Mouse (Mus musculus) intestine, postnatal 0 days (tissue): ENCODE results near the gene Tpbgl. TPM values are rescaled to one million over a fixed set of nuclear protein-coding genes. Genes with fewer than 3 reads are reported as not detected.

Source experiments
- ATAC-seq: fragments of 200-750 bp; cut with Nextera tagmentation; 2 replicates; pipeline ENCODE4 v1.8.0; 2017; ENCODE audit warnings: mild to moderate bottlenecking, moderate TSS enrichment, moderate library complexity
- H3K27ac ChIP-seq: fragments of 300-500 bp; sonication (generic); 2 replicates; pipeline ENCODE4 v1.5.1; 2014; ENCODE audit warnings: mild to moderate bottlenecking, low read depth, low read length, moderate library complexity
- H3K27me3 ChIP-seq: fragments of 300-500 bp; sonication (generic); replicated peaks from 2 replicates; pipeline ENCODE4 v1.6.1; 2014; ENCODE audit warnings: low read length, mixed read lengths; ENCODE audit not compliant: control insufficient read depth, insufficient read depth
- H3K36me3 ChIP-seq: fragments of 300-500 bp; sonication (generic); 2 replicates; pipeline ENCODE4 v1.6.1; 2014; ENCODE audit warnings: mild to moderate bottlenecking, moderate library complexity; ENCODE audit not compliant: control insufficient read depth, insufficient read depth
- H3K4me1 ChIP-seq: fragments of 300-500 bp; sonication (generic); replicated peaks from 2 replicates; pipeline ENCODE4 v1.6.1; 2014; ENCODE audit warnings: antibody characterized with exemption, low read length, mixed read lengths; ENCODE audit not compliant: control insufficient read depth, insufficient read depth
- H3K4me2 ChIP-seq: fragments of 300-500 bp; sonication (generic); replicated peaks from 2 replicates; pipeline ENCODE4 v1.6.1; 2014; ENCODE audit warnings: low read depth, mild to moderate bottlenecking, moderate library complexity
- H3K4me3 ChIP-seq: fragments of 300-500 bp; sonication (generic); 2 replicates; pipeline ENCODE4 v1.5.1; 2014; ENCODE audit warnings: low read depth, low read length
- H3K9ac ChIP-seq: fragments of 300-500 bp; sonication (generic); 2 replicates; pipeline ENCODE4 v1.6.1; 2014; ENCODE audit warnings: mild to moderate bottlenecking, low read depth, low read length
- H3K9me3 ChIP-seq: fragments of 300-500 bp; sonication (generic); 2 replicates; pipeline ENCODE4 v1.6.1; 2016; ENCODE audit warnings: mixed run types; ENCODE audit not compliant: control insufficient read depth
- CTCF ChIP-seq: sonication (generic); IDR thresholded peaks from 2 replicates; pipeline ENCODE4 v1.5.1; 2016; ENCODE audit warnings: low read depth, mild to moderate bottlenecking, control low read depth, antibody characterized with exemption, moderate library complexity
- WGBS: fragments of 180-500 bp; shearing (Covaris S2); extraction: QIAGEN DNeasy Blood & Tissue Kit; methylation state at CpG from one replicate; pipeline ENCODE4 v1.1.7; 2014; 5-methylcytosine and 5-hydroxymethylcytosine counted together
- polyA plus RNA-seq: library from polyadenylated mRNA; unstranded; fragments of >200 nt; fragmentation: Nextera tagmentation; extraction: Ambion mirVana; gene quantifications from 2 replicates; pipeline ENCODE4 v1.2.1, GENCODE M21; 2015

Tpbgl gene
- polyA plus RNA-seq, 1 experiment from 2014 or later = 1.4 TPM

DNA sequence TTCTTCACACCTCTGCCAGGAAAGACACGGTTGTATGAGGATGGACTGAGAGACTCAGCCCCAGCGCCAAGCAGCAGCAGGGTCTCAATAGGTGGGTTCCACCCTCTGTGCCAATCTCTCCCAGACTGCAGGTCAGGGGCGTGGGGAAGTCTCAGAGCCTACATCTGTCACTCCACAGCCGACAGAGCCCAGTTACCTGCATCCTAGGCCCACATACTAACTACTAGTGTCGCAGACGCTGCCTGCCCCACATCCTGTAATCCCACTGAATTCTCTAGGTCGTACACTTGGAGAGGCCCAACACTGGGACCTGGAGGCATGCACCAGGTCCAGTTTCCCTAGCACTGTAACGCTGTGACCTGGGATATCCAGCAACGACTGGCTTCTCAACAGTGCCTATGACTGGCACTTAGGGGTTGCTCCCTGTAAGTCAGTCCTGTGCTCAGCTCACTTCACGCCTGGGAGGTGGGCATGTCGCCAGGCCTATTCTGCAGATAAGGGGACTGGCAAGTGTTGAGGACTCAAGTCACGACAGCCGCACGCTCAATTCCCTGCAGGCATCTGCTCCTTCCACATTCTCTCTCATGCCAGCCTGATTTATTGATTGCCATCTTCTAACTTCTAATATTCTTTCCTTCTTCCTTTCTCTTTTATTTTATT lies 34.8 kb upstream of the Tpbgl start:
- Histone ChIP-seq H3K36me3 (no peaks in the 10 kb centered on the region), H3K4me2 (no peak overlapping the region), H3K4me1 (0 out of 2 replicates have a peak, but pooled peaks cover 5% of the 10 kb centered on the region), H3K4me3 (no peak overlapping the region), H3K9me3 (no peaks in the 10 kb centered on the region), H3K27ac (no peak overlapping the region), H3K27me3 (no peaks in the 10 kb centered on the region), H3K9ac (no peak overlapping the region)
- TF ChIP-seq CTCF = no peak
- WGBS = 80% methylated on average over 14 of the region's 14 CpGs
- ATAC-seq = no peak

DNA sequence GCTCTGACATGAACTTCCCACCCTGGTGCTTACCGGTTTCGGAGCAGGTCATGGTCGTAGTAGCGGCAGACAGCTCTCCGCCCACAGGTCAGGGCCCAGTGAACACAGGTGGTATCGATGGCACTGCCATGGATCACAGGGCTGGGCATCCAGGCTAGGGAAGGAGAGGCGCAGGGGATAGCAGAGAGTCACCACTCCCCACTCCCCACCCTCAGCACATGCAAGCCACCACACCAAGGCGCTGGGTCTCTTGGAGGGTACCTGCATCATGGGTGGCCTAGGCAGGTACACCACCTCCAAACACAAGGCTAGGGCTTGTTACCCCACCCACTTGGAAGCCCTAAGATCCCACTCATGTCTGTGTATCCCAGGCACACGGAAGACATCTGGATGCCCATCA lies 34.2 kb upstream of the Tpbgl start:
- Histone ChIP-seq H3K36me3 (no peaks in the 10 kb centered on the region), H3K9ac (no peak overlapping the region), H3K27ac (no peak overlapping the region), H3K4me2 (no peak overlapping the region), H3K9me3 (no peaks in the 10 kb centered on the region), H3K4me1 (0 out of 2 replicates have a peak, but pooled peaks cover 5% of the 10 kb centered on the region), H3K4me3 (no peak overlapping the region), H3K27me3 (no peaks in the 10 kb centered on the region)
- ATAC-seq = no peak
- 96% methylated on average over 9 of the region's 9 CpGs for WGBS
- TF ChIP-seq CTCF = no peak

DNA sequence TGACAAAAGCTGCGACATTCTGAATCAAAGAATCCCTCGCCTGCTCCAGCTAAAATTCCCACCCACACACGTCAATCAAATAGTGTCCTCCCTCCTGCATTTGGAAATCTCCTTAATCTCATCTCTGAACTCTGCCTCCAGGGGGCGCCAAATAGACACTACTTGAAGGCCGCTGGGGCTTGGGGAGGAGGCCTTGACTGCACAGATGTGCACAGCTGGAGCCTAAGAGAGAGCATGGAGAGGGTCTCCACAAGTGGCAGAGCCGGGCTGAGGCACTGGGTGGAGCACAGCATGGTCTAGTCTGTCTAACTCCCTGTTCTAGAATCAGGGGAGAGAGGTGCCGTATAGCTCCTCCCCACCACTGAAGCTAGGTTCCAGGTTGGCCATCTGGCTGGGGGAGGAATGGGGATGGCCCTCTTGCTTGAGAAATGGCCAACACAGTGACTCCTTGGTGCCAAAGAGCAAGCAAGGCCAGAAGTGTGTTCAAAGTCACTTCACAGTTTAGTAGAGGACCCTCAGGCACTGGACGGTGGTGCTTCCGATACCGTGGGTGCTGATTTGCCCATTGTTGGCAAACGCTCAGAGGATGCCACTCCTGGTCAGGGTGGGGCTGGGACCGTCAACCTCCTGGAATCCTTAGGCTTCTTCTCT lies 32.6 kb upstream of the Tpbgl start:
- Histone ChIP-seq H3K27me3 (no peaks in the 10 kb centered on the region), H3K4me3 (no peak overlapping the region), H3K36me3 (no peaks in the 10 kb centered on the region), H3K9me3 (no peaks in the 10 kb centered on the region), H3K4me2 (no peak overlapping the region), H3K4me1 (0 out of 2 replicates have a peak, but pooled peaks cover 2% of the 10 kb centered on the region), H3K27ac (no peak overlapping the region), H3K9ac (no peak overlapping the region)
- WGBS = 48% methylated on average over 12 of the region's 12 CpGs
- TF ChIP-seq CTCF = peak; percentile 93
- ATAC-seq = 0 out of 2 replicates have a peak, but pooled peaks have one; percentile 36

DNA sequence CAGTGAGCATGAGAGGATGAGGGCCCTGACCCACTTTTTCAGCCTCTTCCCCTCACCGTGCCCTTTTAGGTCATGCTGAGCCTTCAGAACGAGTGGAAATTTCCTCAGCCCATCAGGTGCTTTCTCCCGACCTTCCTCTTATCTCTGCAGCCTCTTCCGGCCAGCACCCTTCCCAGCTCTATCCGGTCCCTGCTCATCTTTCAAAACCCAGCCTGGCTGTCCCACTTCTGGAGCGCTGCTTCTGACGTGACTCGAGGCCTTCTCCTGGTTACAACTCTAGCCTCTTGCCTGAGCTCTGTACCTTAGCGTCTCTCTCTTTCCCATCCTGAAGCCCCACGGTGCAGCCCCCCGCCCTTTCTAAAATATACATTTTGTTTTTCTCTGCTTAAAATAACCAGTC lies 27.3 kb upstream of the Tpbgl start:
- ATAC-seq = no peak
- no peaks in the 10 kb centered on the region for H3K27me3 ChIP-seq
- H3K4me3 ChIP-seq = no peak overlapping the region
- TF ChIP-seq CTCF = no peak
- H3K4me1 ChIP-seq = no peaks in the 10 kb centered on the region
- H3K9ac ChIP-seq = no peak overlapping the region
- H3K36me3 ChIP-seq = no peaks in the 10 kb centered on the region
- no peak overlapping the region for H3K27ac ChIP-seq
- no peak overlapping the region for H3K4me2 ChIP-seq
- WGBS = 75% methylated on average over 11 of the region's 11 CpGs
- H3K9me3 ChIP-seq = no peaks in the 10 kb centered on the region

DNA sequence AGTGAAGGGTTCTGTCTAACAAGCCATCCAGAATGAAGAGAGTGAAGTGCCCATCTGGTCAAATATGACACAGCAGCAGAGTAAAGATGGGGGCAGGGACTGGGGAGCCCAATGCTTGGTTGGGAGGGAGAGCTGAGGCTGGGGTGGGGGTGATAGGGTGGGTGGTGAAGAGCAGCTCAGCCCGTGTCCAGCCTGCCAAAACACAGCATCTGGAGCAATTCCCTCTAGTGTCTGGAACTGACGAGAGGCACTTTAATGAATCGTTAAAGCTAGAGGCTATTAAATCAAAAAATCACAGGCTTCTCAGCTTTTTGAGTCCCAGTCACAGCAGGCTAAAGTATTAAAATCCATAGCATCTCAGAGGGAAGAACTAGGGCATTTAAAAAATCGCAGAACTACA lies 22.7 kb upstream of the Tpbgl start:
- Histone ChIP-seq H3K9ac (no peak overlapping the region), H3K4me2 (no peak overlapping the region), H3K4me3 (no peak overlapping the region), H3K4me1 (no peaks in the 10 kb centered on the region), H3K27me3 (0 out of 2 replicates have a peak, but pooled peaks cover 4% of the 10 kb centered on the region), H3K36me3 (no peaks in the 10 kb centered on the region), H3K27ac (no peak overlapping the region), H3K9me3 (no peaks in the 10 kb centered on the region)
- WGBS = 77% methylated on average over 4 of the region's 4 CpGs
- no peak for TF ChIP-seq CTCF
- no peak for ATAC-seq

DNA sequence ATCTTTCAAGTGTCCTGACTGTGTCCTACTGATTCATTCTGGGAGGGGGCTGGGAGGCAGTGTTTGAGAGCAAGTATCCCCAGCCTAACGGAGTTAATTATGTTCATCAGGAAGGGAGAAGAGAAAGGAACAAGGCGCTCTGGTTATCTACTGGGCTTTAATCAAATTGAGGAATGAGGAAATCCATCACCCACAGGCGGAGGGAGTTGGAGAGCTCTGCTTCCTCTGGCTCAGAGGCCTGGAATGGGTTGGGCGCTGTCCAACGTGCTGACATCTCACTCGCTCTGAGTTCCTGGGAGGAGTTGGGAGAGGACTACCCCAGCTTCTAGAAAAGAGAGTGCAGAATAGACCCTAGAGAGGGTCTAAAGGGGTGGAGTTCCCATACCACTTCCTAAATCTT lies 21.7 kb upstream of the Tpbgl start:
- H3K27ac ChIP-seq = no peak overlapping the region
- H3K4me3 ChIP-seq = no peak overlapping the region
- no peak for ATAC-seq
- no peaks in the 10 kb centered on the region for H3K36me3 ChIP-seq
- H3K4me2 ChIP-seq = no peak overlapping the region
- H3K4me1 ChIP-seq = no peaks in the 10 kb centered on the region
- WGBS = under 1% methylated on average over 6 of the region's 6 CpGs
- 0 out of 2 replicates have a peak, but pooled peaks cover 5% of the 10 kb centered on the region for H3K27me3 ChIP-seq
- H3K9me3 ChIP-seq = no peaks in the 10 kb centered on the region
- H3K9ac ChIP-seq = no peak overlapping the region
- peak; percentile 35 for TF ChIP-seq CTCF
